Mouse (Mus musculus): ENCODE measurements at regions not wholly inside any gene's neighbourhood (a gene's known extent, or its start where the extent isn't known, plus 50 kb on each side); places are given as distances from the start of the nearest gene placed in this dataset.

- no peak for DNase-seq (ENCODE audit: low spot score)
Measured at GRCm38 (mm10) chr17:51405059-51405458, 225.9 kb upstream of the Tbc1d5 start.

GRCm38 (mm10) chr17:51397973-51398372 lies 218.8 kb upstream of the Tbc1d5 start:
- no peak for DNase-seq (ENCODE audit: low spot score)

DNA sequence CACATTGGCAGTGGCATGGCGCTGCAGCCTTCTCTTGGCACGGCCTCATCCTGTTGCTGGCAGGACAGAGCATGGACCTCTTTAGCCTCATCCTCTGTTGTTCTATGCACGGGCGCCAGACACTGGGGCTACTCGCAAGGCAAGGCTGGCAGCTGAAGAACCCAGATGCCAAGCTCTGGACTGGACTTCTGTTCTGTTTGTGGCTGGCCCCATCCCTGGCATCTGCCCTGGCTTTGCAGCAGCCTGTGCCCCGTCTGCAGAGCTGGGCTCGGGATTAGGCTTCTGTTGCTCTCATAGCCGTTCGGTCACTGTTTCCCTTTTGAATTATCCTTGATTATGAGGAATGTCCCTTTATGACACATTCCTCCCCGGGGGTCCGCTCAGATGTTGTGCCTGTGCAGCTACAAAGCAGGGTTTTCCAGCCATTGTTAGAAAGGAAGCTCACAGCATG lies 214.6 kb upstream of the Tbc1d5 start:
- DNase-seq (ENCODE audit: low spot score) = no peak

DNA sequence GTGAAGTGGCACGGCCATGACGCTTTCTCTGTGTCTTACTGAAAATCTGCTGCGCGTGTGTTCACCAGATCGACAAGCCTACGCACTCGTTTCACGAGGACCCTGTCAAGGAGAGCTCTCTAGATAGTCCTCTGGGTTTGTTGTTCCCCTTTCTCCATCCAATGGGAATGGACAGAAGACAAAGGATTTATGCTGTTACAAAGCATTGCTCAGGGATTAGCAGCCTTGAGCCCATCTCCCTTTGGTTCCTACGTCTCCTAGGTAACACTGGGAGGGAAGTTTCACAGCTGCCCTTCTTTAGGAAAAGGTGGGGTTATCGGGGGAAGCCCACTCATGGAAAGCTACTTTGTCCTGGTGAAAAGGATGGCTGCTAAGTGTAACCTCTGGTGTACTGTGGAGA lies 212.7 kb upstream of the Tbc1d5 start:
- DNase-seq (ENCODE audit: low spot score) = no peak

- DNase-seq (ENCODE audit: low spot score) = no peak
Measured at GRCm38 (mm10) chr17:51382552-51382951, 203.4 kb upstream of the Tbc1d5 start.

GRCm38 (mm10) chr17:51371937-51372479 lies 192.9 kb upstream of the Tbc1d5 start:
- DNase-seq (ENCODE audit: low spot score) = no peak

GRCm38 (mm10) chr17:51370990-51371389 lies 191.8 kb upstream of the Tbc1d5 start:
- no peak for DNase-seq (ENCODE audit: low spot score)

DNA sequence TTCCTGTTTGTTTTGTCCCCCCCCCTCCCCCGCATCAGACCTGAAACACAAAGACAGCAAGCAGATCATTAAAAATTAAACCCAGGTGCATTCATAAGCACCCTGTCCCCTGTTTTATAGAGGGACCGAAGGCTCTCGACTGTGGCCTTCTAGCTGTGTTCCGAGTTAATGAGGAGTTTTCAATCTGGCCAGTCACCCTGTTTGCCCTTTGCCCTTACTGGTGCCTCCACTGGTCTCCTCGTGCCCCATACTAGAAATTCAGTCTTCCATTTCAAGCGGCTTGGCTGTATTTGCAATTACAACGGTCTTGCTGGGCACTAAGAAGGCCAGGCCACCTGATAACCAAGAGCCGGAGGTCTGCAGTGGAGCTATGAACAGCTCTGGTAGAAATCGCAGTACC lies 190.9 kb upstream of the Tbc1d5 start:
- no peak for DNase-seq (ENCODE audit: low spot score)

- no peak for DNase-seq (ENCODE audit: low spot score)
Measured at GRCm38 (mm10) chr17:51362801-51363200, 183.6 kb upstream of the Tbc1d5 start.

DNA sequence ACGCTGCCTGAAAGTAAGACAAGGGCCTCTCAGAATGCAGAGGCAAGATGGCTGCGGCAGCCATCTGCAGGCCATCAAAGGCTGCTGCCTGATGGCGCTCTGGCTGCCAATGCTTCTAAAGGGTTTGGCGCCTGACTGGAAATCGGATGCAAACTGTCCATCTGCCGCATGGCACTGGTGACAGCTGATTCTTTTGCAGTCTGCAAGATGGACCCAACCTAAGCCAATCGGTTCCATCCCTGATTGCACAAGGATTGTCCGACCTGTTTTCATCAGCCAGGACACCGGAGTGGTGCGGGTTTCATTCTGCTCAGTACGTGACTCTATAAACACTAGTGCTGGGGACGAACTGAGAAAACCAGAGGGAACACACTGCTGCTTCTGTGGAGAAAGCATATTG lies 183.1 kb upstream of the Tbc1d5 start:
- DNase-seq (ENCODE audit: low spot score) = no peak

- DNase-seq (ENCODE audit: low spot score) = no peak
Measured at GRCm38 (mm10) chr17:51358362-51358739, 179.2 kb upstream of the Tbc1d5 start.

DNA sequence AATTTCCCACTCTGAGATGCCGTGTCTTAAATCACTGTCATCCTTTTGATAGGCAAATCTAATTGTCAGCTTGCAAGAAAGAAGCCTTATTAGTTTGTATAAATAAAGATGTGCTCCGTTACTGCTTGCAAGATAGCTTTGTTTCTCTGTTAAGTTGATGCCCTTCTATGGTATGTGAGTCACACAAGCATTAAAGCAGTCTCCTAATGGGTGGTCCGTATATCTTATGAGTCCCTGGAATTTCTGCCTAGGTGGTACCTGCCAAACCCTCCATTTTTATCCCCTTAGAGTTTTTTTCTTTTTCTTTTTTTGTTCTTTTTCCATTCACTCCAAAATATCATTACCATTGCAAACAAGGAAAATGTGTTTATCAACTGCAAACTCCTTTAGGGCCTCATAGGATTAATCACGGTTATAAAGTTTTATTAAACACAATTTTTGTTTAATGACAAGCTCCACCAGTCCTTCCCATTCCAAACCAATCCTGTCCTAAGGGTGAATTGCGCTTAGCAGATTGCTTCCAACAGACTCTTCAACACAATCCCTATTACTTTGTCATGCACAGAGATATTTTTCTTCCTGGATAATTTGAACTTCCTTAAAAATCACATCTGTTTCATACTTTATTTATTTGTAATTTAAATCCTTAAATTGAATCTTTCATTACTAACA lies 178.7 kb upstream of the Tbc1d5 start:
- no peak for DNase-seq (ENCODE audit: low spot score)

DNA sequence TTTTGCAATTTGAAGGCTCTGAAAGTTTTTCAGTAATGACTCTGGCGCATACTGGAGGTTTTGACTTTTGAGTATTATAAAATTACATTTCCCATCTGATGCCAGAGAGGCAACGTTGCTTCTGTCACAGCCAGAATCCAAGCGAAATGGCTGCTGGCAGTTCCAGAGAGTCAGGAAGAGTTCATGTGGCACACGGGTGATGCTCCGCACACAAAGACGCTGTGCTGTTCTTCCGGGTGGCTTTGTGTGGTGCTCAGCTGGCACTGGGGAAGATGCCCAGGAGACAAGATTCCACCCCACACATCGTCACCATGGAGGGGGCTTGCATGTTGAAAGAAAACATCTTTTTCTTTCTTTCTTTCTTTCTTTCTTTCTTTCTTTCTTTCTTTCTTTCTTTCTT lies 177.3 kb upstream of the Tbc1d5 start:
- DNase-seq (ENCODE audit: low spot score) = no peak

DNA sequence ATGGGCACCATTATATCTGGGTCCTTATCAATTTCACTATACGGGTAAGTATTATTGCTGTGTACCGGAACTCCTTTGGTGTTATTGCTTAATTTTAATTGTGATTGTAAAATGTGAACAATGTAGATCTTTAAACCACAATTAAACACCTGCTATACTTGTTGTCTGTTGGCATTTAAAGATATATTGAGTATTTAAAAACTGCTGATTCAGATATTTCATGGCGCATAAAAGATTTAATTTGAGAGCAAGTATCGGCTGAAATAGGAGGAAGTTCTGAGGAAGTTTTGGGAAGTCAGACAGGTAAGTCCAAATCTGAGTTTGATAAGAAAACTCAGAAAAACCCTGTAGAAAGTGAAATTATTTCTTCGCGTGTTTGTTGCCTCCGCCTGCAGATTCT lies 142.7 kb upstream of the Tbc1d5 start:
- DNase-seq (ENCODE audit: low spot score) = no peak

- DNase-seq (ENCODE audit: low spot score) = no peak
Measured at GRCm38 (mm10) chr17:51321025-51321424, 141.9 kb upstream of the Tbc1d5 start.

DNA sequence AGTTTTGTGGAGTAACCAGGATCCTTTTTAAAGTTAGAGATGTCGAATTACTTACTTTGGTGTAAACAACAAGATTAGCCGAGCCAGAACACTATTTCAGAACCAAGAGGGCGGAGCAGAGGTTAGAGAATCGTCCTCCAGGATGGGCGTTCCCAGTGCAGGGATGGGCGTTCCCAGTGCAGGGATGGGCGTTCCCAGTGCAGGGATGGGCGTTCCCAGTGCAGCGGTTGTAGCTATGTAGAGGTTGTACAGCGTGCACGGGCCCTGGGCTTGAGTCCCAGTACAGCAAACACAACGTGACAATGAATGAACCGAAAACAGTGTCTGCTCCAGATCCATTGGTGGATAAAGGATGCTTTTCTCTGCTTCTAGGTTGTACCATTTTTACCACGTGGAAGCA lies 125.8 kb upstream of the Tbc1d5 start:
- DNase-seq (ENCODE audit: low spot score) = peak; percentile 31

DNA sequence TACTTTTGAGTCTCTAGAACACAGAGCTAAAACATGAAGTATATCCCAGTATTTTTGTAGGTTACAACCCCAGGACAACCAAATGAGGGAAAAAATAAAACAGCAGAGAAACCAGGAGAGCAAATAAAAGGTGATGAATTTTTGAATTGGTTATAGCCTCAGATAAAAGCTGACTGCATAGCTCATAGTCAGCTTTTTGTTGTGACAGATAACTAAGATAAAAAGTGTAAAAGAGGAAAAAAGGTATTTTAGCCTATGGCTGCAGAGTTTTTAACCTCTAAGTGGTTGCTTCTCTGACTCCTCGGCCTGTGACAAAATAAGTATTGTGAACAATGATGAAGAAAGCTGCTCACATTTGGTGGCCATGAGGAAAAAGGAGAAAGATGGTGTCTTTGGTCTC lies 111.6 kb upstream of the Tbc1d5 start:
- no peak for DNase-seq (ENCODE audit: low spot score)

DNA sequence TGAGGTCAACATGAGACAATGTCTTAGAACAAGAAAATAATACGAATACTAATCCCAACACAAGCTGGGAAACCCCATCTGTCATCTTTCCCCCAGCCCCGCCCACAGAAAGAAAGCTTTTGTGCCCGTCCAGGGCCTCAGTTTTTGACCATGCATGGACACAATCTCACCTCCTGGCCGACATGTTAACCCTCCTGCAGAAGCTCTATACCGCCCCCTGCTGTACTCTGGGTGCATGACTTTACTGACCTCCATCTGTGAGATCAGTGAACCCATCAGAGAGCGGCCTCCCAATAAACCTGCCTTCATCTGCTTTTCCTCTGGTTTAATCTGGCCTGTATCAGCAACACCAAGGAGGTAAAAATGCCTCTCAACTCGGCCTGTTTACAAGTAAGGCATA lies 109.6 kb upstream of the Tbc1d5 start:
- peak; percentile 59 for DNase-seq (ENCODE audit: low spot score)

- DNase-seq (ENCODE audit: low spot score) = no peak
Measured at GRCm38 (mm10) chr17:51287878-51288277, 108.7 kb upstream of the Tbc1d5 start.

DNA sequence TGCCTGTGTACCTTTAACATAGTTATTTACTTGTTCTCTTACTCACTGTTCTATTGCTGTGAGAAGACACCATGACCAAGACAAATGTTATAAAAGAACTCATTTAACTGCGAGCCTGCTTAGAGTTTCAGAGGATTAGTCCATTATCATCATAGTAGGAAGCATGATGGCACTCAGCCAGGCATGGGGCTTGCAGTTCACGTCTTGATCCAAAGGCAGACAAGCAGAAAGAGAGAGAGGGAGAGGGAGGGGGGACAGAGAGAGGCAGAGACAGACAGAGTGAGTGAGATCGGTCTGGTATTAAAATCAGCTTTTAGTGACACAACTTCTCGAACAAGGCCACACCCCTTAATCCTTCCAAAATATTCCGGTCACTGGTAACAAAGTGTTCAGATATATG lies 106.2 kb upstream of the Tbc1d5 start:
- no peak for DNase-seq (ENCODE audit: low spot score)

DNA sequence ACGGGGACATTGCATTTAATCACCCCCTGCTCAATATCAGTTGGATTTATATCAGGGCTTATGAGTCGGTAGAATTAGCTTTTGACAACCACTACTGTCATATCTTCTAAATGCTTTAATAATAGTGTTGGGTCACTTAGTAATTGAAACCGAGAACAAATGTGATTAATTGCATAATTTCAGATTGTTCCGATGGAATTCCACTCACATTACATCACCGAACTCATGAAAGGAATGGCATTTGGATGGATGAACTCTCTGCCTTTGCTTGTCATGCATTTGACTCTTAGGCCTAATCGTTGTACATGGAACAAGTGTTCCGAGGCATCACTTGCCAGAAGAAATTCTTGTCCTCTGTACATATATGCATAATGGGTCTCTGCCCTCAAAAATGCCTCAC lies 99.6 kb upstream of the Tbc1d5 start:
- DNase-seq (ENCODE audit: low spot score) = no peak

DNA sequence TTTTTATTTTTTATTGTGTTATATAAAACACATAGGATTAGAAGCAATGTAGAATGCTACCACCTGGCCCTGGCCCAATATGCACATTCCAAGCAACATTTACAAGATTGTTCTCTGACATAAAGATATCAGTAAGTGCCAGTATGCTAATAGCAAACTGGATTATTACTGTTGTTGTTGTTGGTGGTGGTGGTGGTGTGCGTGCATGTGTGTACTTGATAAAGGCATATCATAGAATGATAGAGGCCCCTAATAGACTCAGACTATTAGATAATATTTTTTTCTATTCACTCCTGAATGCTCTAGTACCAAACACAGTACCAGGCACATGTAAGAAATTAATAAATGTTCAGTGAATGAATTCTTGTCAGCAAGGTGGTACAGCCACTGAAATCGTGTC lies 98.9 kb upstream of the Tbc1d5 start:
- DNase-seq (ENCODE audit: low spot score) = no peak

GRCm38 (mm10) chr17:51277161-51277560 lies 98.0 kb upstream of the Tbc1d5 start:
- no peak for DNase-seq (ENCODE audit: low spot score)

GRCm38 (mm10) chr17:51272025-51272424 lies 92.9 kb upstream of the Tbc1d5 start:
- no peak for DNase-seq (ENCODE audit: low spot score)

Measured in gastrocnemius, adult 18-20 months (tissue).